Mouse (Mus musculus) embryonic facial prominence, embryonic 11.5 days (tissue): ENCODE results near the gene Guca1b. TPM values are rescaled to one million over a fixed set of nuclear protein-coding genes. Genes with fewer than 3 reads are reported as not detected.

Experiments
- ATAC-seq: fragments of 200-750 bp; cut with Nextera tagmentation; replicated peaks from 2 replicates; pipeline ENCODE4 v1.8.0; 2017; ENCODE audit warnings: low read depth; ENCODE audit not compliant: insufficient number of reproducible peaks, low FRiP score, low TSS enrichment
- DNase-seq: peaks from one replicate; pipeline ENCODE4 v3.0.0-alpha.2; 2015; ENCODE audit warnings: low spot score
- H3K27ac ChIP-seq: fragments of 300-500 bp; sonication (generic); replicated peaks from 2 replicates; pipeline ENCODE4 v1.5.1; 2014; ENCODE audit warnings: mild to moderate bottlenecking, low read depth, low read length, control low read depth
- H3K27me3 ChIP-seq: fragments of 300-500 bp; sonication (generic); 2 replicates; pipeline ENCODE4 v1.6.1; 2014; ENCODE audit warnings: mild to moderate bottlenecking, low read length, moderate library complexity, mixed read lengths; ENCODE audit not compliant: control insufficient read depth, insufficient read depth
- H3K36me3 ChIP-seq: fragments of 300-500 bp; sonication (generic); replicated peaks from 2 replicates; pipeline ENCODE4 v1.6.1; 2014; ENCODE audit warnings: low read depth, mild to moderate bottlenecking, low read length, moderate library complexity, mixed read lengths; ENCODE audit not compliant: control insufficient read depth, insufficient read depth
- H3K4me1 ChIP-seq: fragments of 300-500 bp; sonication (generic); 2 replicates; pipeline ENCODE4 v1.6.1; 2014; ENCODE audit warnings: low read length, mixed read lengths; ENCODE audit not compliant: control insufficient read depth, insufficient read depth
- H3K4me2 ChIP-seq: fragments of 300-500 bp; sonication (generic); 2 replicates; pipeline ENCODE4 v1.6.1; 2014; ENCODE audit warnings: low read depth, mild to moderate bottlenecking, control low read depth, low read length, moderate library complexity
- H3K4me3 ChIP-seq: fragments of 300-500 bp; sonication (generic); 2 replicates; pipeline ENCODE4 v1.5.1; 2014; ENCODE audit warnings: low read depth, low read length, control low read depth
- H3K9ac ChIP-seq: fragments of 300-500 bp; sonication (generic); replicated peaks from 2 replicates; pipeline ENCODE4 v1.6.1; 2014; ENCODE audit warnings: mild to moderate bottlenecking, control low read depth, low read length
- H3K9me3 ChIP-seq: fragments of 300-500 bp; sonication (generic); replicated peaks from 2 replicates; pipeline ENCODE4 v1.6.1; 2016; ENCODE audit warnings: mild to moderate bottlenecking, low read length, inconsistent platforms, mixed read lengths; ENCODE audit not compliant: control insufficient read depth
- WGBS: fragments of 180-500 bp; shearing (Covaris S2); extraction: QIAGEN DNeasy Blood & Tissue Kit; methylation state at CpG from one replicate; pipeline ENCODE4 v1.1.7; 2014; 5-methylcytosine and 5-hydroxymethylcytosine counted together
- polyA plus RNA-seq: library from polyadenylated mRNA; unstranded; fragments of >200 nt; fragmentation: Nextera tagmentation; extraction: Ambion mirVana; gene quantifications from 2 replicates; pipeline ENCODE4 v1.2.1, GENCODE M21; 2014

Guca1b gene
- polyA plus RNA-seq, 1 experiment from 2014 or later, result 0.41 TPM

- Histone ChIP-seq H3K27me3 (peaks cover 20% of the 10 kb centered on the region), H3K4me1 (no peaks in the 10 kb centered on the region; the same call in 1 of the 2 replicates), H3K9ac (no peak overlapping the region), H3K9me3 (no peaks in the 10 kb centered on the region), H3K27ac (no peak overlapping the region), H3K4me3 (no peak overlapping the region), H3K4me2 (no peak overlapping the region), H3K36me3 (no peaks in the 10 kb centered on the region)
- DNase-seq (no peak), ATAC-seq (no peak)
- WGBS, result 64% methylated on average over 6 of the region's 6 CpGs
Measured at GRCm38 (mm10) chr17:47438611-47439010, 53.4 kb downstream of the Guca1b start.

- Histone ChIP-seq H3K4me3 (no peak overlapping the region), H3K27me3 (peaks cover 20% of the 10 kb centered on the region), H3K9ac (no peak overlapping the region), H3K4me1 (no peaks in the 10 kb centered on the region; the same call in 1 of the 2 replicates), H3K9me3 (no peaks in the 10 kb centered on the region), H3K27ac (no peak overlapping the region), H3K36me3 (no peaks in the 10 kb centered on the region), H3K4me2 (no peak overlapping the region)
- no peak for ATAC-seq
- no peak for DNase-seq
- 44% methylated on average over 9 of the region's 9 CpGs for WGBS
Measured at GRCm38 (mm10) chr17:47439396-47440028, 54.3 kb downstream of the Guca1b start.

GRCm38 (mm10) chr17:47440359-47440890 lies 55.2 kb downstream of the Guca1b start:
- 9% methylated on average over 9 of the region's 9 CpGs for WGBS
- no peak for DNase-seq
- ATAC-seq, result no peak
- no peak overlapping the region for H3K4me2 ChIP-seq
- no peaks in the 10 kb centered on the region; the same call in 1 of the 2 replicates for H3K4me1 ChIP-seq
- no peak overlapping the region for H3K27ac ChIP-seq
- H3K4me3 ChIP-seq, result no peak overlapping the region
- H3K9ac ChIP-seq, result peak overlapping the region; percentile 15; the same call in 1 of the 2 replicates
- H3K9me3 ChIP-seq, result no peaks in the 10 kb centered on the region
- peaks cover 20% of the 10 kb centered on the region for H3K27me3 ChIP-seq
- no peaks in the 10 kb centered on the region for H3K36me3 ChIP-seq

DNA sequence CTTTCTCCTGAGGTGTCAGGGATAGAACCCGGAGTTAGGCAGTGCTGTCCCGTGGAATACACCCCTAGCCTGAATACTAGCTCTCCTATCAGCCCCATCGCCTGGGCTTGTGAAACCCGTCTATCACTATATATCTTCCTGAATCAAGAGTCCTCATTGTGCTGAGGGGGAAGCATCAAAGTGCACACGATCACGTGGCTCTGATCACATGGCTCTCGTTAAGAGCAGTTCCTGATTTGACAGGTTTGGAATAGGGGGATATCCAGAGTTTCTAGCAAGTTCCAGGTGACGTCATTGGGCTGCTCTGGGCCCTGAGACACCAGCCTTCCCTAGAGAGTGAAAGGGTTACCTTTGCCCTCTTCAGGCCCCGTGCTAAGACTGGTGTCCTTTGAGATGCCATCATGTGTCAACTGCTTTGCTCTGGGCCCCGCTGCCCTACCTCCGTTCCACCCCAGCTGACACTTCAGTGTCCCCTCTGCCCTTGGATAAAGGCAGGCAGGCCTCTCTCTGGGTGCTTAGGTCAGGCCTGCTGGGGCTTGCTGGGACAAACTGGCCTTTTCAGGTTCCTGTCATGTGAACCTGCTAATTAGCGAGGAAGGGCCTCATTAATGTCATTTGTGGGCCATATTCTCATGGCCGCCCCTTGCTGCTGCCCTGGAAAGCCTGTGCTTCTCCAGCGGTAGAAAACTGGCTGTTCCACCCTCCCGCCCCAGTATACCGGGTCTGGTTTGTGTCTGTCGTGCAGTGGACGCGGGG lies 56.3 kb downstream of the Guca1b start:
- Histone ChIP-seq H3K4me2 (no peak overlapping the region), H3K27ac (no peak overlapping the region)

DNA sequence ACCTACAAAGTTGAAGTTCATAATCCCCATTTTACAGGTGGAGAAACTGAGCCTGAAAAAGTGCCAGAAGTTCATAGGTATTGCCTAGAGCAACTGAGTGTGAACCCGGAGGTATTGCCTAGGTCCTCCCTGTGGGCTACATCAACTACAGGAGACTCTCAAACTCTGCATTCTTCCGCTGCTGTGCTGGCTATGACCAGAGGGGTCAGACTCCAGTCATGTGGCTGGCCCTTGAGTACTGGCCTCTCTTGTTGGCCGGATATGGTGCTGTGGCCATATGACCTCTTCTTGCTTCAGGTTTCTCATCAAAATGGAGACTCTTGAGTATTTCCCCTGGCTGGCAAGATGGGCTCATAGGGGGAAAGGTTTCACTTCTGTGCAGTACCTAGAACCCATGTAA lies 57.1 kb downstream of the Guca1b start:
- ATAC-seq (no peak), DNase-seq (no peak)
- WGBS, result 77% methylated on average over 3 of the region's 3 CpGs
- no peak overlapping the region for H3K27ac ChIP-seq
- H3K9ac ChIP-seq, result no peak overlapping the region
- no peak overlapping the region for H3K4me2 ChIP-seq
- no peaks in the 10 kb centered on the region; the same call in 1 of the 2 replicates for H3K4me1 ChIP-seq
- H3K9me3 ChIP-seq, result no peaks in the 10 kb centered on the region
- no peak overlapping the region for H3K4me3 ChIP-seq
- peaks cover 8% of the 10 kb centered on the region for H3K27me3 ChIP-seq
- H3K36me3 ChIP-seq, result no peaks in the 10 kb centered on the region

More for the DNA sequence above, 56.3 kb downstream of the Guca1b start:
- H3K36me3 ChIP-seq, result no peaks in the 10 kb centered on the region
- H3K27me3 ChIP-seq, result peaks cover 15% of the 10 kb centered on the region
- no peaks in the 10 kb centered on the region for H3K9me3 ChIP-seq
- DNase-seq (no peak), ATAC-seq (no peak)
- 58% methylated on average over 19 of the region's 19 CpGs for WGBS
- no peak overlapping the region for H3K9ac ChIP-seq
- H3K4me1 ChIP-seq, result no peaks in the 10 kb centered on the region; the same call in 1 of the 2 replicates
- H3K4me3 ChIP-seq, result no peak overlapping the region

Other genes with a start within 250 kb of the Guca1b start
- 74.1 and 75.2 TPM in 2 replicates for gene Mrps10, start 16.5 kb upstream of the Guca1b start, polyA plus RNA-seq
- 0.83 and 0.84 TPM in 2 replicates for gene Guca1a, start 15.2 kb downstream of the Guca1b start, polyA plus RNA-seq
- 0.43 and 0.93 TPM in 2 replicates for gene AI661453, start 51.2 kb downstream of the Guca1b start, polyA plus RNA-seq
- 0.25 and 0.66 TPM in 2 replicates for gene 1700001C19Rik, start 52.0 kb downstream of the Guca1b start, polyA plus RNA-seq
- gene Taf8, start 116.9 kb downstream of the Guca1b start, polyA plus RNA-seq, result 27.6 and 29.4 TPM in 2 replicates
- 291 and 294 TPM in 2 replicates for gene Ccnd3, start 119.7 kb downstream of the Guca1b start, polyA plus RNA-seq
- gene Bysl, start 226.1 kb downstream of the Guca1b start, polyA plus RNA-seq, result 30.4 and 31.4 TPM in 2 replicates
- 47.1 and 48.0 TPM in 2 replicates for gene Med20, start 226.2 kb downstream of the Guca1b start, polyA plus RNA-seq
- 0.98 and 1.9 TPM in 2 replicates for gene Gm20517, start 226.2 kb downstream of the Guca1b start, polyA plus RNA-seq
- gene Usp49, start 245.3 kb downstream of the Guca1b start, polyA plus RNA-seq, result 4.3 and 5.2 TPM in 2 replicates